Mouse (Mus musculus) ovary, postnatal 10 days (tissue): Measurements from ENCODE around the gene Tmem274.
"Not testable (repeated sequence)": the region's sequence is repeated elsewhere in the genome, so short reads cannot be mapped to it uniquely, and the experiment has no call there.

Experiments used
- DNase-seq: peaks from one replicate; pipeline ENCODE4 v3.0.0; 2022; ENCODE audit warnings: low spot score

Gene Tmem274

DNA sequence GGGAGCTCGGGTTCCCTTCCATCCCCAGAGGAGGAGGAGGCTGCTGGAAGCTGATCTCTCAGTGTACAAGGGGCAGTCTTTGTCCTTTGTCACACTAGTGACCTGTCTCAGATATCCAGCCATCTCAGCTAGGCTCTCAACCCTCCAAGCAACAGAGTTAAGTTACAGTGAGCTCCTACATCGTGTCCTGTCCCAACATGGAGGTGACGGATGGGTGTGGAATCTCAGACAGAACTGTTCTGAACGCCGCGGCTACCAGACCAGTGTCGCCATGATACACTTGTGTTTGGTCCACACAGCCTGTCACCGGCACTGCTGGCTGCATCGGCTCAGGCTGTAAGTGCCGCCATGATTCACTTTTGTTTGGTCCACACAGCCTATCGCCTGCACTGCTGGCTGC is at the start of gene Tmem274:
Tmem274 (plus strand) TSS at position 301 of the 400 bp plus-strand sequence.
- no peak for DNase-seq

DNA sequence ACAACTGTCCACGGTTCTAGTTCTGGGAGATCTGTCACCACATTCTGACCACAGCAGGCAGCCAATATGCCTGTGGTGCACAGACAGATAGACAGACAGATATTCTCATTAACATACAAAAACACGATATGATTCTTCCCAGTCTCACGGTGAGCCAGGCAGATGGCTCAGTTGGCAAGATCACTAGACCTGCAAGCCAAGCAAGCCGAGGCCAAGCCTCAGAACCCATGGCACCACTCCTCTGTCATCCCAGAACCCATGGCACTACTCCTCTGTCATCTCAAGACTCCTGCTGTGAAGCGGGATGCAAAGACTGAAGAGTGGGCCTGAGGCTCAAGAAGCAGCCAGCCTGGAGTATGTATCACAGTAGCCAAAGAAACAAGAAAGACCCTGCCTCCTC is 47.6 kb upstream of the Tmem274 start:
- no peak for DNase-seq

DNA sequence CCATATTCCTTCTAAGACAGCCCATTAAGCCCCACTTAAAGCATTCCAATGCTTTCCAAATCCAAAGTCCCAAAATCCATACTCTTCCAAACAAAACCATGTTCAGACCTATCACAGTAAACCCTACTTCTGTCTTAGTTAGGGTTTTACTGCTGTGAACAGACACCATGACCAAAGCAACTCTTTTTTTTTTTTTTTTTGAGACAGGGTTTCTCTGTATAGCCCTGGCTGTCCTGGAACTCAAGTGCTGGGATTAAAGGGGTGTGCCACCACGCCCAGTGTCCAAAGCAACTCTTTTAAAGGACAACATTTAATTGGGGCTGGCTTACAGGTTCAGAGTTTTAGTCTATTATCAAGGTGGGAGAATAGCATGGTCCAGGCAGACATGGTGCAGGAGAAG is 45.3 kb upstream of the Tmem274 start:
- DNase-seq = not testable (repeated sequence)

DNA sequence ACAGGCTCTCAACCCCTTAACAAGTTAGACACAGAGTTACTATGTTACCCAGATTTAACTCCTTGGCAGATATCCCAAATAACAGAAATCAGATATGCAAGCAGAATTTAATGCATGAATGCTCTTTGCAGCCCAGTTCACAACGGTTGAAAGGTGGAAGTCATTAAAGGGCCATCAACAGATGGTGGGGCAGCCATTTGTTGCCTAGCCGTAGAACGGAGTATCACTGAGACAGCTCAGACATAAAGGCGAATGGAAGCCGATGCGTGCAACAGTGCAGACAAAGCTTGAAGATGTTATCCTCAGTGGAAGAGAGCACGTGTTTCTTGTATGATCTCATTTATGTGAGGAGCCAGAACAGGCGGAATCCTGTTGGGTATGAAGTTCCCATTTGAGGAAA is 36.6 kb upstream of the Tmem274 start:
- DNase-seq = no peak

DNA sequence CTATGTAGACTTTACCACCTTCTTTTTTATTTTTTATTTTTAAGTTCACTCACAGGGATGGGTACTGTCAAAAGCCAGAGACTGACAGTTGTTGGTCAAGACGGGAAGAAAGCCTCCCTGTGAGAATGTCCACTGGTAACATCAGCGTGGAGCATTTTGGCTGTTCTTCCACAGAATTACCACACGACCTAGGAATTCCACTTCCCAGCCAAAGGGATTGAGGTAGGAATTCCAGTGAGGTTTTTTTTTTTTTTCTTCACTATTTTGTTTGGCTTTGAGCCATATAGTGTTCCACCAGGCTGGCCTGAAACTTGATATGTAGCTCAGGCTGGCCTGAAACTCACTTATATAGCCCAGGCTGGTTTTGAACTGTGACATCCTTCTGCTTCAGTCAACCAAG is 34.7 kb upstream of the Tmem274 start:
- DNase-seq = no peak

DNA sequence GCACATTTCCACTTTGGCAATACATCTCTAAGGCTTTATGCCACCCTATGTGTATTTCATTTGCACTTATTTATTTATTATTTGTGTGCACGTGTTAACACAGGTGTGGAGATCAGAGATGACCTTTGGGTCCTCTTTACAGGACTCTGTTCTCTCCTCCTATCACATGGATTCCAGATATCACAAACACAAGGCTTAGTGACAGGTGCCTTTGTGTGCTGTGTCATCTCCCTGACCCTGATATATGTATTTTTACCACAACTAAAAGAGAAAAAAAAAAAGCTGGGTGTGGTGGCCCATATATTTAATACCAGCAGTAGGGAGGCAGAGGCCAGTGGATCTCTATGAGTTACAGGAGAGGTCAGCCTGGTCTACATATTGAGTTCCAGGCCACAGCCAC is 32.7 kb upstream of the Tmem274 start:
- DNase-seq = no peak

DNA sequence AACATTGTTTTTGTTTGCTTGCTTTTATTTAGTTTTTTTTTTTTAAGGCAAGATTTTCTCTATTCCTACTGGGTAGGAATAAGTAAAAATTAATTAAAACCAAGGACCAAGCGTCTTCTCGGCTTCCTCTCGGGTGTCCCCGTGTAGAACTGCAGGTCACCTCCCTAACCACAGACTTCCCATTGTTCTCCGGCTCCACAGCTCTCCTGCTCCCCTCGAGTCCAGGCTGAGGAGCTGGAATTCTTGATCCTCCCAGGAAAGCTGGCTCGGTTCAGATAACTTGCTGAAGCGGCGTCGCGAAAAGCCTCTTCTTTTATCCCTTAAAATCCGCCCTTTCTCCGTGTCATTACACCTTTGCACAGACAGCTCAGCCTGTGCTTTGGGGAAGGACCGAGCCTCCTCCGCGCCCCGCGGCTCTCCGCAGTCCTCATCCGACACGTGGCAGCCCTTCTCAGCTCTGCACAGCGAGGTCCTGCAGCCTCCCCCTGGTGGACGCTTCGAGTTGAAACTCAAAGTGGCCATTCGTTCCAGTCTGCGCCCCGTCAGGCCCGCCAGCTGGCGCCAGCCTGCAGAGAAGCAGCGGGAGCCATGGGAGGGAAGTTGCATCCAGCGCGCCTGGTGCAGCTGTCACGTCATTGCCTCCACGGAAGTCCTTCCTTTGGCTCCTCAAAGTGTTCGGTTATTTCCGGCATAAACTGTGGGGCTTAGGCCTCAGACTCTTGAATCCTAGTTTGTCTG is 32.0 kb upstream of the Tmem274 start:
- peak; percentile 72 for DNase-seq

DNA sequence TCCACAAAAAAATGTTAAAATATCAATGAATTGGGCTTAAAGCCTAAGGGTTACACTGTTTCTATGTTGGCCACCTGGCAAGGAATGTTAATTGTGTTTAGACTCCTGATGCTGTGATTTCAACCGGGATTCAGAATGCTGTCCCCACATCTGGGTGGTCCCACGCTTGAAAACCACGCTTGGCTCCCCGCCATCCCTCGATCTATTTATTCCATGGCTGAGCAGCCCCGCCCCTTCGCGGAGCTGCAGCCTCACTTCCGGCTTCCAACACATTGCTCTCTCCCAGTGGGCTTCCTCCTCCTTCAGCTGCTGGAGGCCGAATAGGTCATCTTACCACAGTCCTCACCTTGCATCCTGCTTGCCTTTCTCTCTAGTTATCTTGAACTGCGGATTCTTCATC is 31.3 kb upstream of the Tmem274 start:
- no peak for DNase-seq

DNA sequence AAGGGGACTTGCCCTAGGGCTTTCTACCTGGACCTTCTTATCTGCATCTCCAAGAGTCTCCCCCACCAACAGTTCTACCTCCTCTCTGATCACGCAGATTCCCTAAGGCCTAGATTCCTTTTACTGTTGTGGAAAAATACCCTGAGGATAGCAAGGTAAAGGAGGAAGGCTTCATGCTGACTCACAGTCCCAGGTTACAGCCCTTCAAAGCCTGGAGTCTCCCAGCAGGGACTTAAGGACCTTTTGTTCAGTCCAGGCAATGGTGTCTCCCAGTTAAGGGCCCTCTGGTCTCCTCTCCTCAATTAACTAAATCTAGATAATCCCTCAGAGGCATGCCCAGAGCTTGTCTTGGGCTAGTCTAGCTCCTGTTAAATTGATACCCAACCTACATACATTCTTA is 30.9 kb upstream of the Tmem274 start:
- no peak for DNase-seq

DNA sequence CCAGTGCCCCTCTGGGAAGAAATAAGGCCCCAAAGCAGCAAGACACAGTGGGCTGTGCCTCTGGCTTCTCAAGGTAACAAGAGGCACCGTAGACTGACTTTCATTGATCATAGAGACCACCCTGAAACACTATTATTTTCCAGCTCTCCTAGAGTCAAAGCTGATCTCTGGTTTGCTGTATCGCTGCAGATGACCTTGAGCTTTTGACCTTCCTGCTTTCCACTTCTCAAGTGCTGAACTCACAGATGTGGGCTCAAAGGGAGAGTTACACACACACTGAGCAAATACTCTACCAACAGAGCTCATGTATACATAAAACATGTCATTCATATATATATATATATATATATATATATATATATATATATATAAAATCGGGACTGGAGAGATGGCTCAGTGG is 26.5 kb upstream of the Tmem274 start:
- DNase-seq = no peak

DNA sequence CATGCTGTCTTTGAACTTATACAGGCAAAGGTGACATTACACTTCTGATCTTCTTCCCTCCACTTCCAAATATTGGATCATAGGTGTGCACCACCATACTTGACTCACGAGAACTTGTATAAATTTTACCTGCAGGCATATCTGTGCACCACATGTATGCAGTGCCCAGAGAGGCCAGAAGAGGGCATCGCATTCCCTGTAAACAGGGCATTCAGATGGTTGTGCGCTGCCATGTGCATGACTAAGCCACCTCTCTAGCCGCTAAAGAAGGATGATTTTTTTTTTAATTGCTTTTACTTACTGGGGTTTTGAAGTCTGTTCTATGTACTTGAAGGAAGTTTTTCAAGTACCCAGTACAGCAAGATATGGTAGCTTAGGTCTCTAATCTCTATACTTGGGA is 23.5 kb upstream of the Tmem274 start:
- DNase-seq = no peak

DNA sequence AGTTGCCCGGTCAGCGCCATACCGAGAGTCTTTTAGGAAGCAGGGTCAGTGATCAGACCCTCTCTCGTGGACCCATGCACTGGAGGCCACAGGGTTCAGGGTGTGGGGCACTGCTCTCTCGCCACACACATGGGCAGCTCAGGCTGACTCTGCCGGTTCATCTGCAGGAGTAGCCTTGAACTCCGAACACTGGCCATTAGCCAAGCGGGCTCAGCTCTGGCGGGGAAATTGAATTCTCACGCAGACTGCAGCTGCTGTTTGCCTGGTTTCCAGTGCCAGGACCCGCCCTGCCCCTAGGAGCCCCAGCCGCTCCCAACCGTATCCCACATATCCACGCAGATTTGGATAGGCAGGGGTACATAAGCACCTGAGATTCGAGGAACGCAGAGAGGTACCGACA is 22.9 kb upstream of the Tmem274 start:
- DNase-seq = no peak

DNA sequence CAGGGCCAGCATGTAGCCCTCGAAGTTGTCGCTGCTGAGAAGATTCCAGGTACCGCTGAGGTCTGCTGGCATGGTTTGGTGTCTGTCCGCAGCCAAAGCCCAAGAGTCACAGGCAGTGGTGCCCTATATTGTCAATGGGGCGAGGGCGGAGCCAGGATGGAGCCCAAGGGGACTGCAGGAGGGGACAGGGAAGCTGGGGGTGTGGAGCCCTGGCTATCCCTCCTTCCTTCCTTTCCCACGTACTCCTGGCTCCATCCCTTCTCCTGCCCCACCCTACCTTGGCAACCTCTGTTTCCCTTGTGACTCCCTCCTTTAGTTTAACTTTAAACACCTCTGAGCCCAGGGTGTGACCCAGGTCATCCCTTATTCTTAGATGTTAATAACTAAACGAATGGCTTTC is 22.3 kb upstream of the Tmem274 start, which contains the start of gene Rbp7:
Rbp7 (minus strand) TSS at position 100 of the 400 bp plus-strand sequence.
- no peak for DNase-seq

DNA sequence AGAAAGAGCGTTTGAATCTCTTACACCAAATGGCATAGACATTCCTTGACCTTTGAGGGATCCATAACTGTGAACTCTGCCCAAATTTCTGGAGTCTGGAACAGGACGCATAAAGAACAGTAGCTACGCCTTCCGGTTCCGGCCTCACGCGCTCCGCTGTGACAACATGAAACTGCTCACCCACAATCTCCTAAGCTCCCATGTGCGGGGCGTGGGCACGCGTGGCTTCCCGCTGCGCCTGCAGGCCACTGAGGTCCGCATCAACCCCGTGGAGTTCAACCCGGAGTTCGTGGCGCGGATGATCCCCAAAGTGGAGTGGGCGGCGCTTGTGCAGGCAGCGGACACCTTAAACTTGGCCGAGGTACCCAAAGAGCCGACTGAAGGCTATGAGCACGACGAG is 20.0 kb upstream of the Tmem274 start:
- DNase-seq = not testable (repeated sequence)

DNA sequence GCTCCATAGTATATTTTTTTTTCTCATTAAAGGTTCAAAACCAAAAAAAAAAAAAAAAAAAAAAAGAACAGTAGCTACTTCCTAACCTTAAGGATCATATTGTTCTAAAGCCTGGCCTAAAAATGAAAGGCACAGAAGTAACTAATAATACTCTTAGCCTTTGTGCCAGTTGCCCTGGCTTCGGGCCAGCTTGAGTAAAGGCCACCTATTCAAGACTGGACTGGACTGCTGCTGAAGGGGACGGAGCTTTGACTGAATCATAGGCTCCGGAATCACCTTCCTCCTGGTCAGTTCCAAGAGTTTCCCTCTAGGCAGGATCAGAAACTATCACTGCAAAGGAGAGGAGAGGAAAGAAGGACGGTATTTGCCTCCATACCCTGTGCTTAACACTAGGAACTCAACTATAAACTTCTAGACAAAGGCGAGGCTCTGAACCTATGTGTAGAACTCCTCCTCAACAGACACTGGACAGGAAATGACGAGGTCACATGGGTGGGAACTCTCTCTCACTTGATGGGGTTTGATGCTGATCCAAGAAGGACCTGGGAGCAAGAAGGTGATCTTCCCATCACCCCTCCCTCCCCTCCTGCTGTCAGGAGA is 19.2 kb upstream of the Tmem274 start:
- no peak for DNase-seq

DNA sequence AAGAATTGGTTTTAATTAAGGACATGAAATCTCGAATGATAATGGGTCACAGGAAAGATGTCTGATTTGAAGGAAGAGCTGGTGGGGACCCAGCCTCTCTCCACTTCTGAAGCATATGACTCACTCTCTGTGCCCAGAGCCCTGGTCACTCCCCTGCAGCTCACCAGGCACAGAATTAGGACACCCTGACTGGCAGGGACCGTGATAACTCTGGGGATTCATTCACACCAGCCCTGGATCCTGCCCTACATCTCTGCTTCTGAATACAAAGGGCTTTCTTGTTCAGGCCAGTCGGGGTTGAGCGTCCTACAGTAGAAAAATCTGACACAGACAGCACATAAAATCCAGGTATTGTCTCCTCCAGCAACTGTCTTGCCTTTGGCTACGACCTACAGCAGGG is 18.7 kb upstream of the Tmem274 start:
- no peak for DNase-seq

DNA sequence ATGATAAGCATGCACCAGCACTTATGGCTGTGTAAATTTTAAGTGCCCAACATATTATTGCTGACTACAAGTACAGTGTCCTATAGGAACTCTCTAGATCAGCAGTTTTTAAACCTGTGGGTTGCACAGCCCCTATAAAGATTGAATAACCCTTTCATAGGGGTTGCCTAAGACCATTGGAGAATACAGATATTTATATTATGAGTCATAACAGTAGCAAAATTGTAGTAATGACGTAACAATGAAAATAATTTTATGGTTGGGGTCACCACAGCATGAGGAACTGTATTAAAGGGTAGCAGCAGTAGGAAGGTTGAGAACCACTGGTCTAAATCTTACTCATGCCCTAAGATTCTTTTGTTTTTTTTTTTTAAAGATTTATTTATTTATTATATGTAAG is 17.8 kb upstream of the Tmem274 start:
- no peak for DNase-seq

DNA sequence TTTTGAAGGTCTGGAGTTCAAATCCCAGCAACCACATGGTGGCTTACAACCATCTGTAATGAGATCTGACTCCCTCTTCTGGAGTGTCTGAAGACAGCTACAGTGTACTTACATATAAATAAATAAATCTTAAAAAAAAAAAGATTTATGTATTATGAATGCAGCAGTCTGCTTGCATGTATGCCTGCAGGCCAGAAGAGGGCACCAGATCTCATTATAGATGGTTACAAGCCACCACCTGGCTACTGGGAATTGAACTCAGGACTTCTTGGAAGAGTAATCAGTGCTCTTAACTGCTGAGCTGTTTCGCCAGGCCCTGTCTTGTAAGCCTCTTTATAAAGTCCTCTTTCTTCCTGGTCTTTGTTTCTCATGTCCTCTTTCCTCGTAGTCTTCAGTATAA is 16.7 kb upstream of the Tmem274 start:
- not testable (repeated sequence) for DNase-seq

DNA sequence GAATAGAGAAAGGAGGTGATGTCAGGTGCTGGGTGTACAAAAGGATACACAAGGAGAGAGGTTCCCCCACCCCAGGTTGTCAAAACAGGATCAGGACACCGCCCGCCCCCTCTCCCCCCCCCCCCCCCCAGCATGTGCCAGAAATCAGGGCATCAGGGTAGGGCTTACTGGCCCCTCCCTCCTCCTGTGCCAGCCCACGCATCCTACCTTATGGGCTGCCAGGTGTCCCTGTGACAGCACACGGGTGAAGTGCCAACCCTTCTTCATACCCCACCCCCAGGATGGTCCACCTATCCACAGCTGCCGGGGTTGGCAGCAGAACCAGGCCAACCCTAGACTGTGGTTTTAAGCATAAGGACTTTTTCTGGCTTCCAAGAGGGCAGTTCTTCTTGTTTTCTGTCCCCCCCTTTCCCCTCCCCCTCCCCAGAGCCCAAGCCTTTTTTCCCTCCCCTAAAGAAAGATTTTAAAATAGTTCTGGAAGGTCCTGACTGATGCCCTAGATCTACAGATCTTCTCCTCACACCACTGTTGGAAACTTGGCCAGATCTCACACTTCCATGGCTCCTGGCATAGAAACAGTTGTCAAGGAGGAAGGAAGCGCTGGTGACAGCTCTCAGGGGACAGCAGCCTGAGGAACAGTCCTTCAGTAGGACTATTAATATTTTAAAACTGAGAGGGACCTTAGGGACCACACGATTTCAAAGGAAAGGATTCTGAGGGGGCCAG is 15.4 kb upstream of the Tmem274 start:
- no peak for DNase-seq

DNA sequence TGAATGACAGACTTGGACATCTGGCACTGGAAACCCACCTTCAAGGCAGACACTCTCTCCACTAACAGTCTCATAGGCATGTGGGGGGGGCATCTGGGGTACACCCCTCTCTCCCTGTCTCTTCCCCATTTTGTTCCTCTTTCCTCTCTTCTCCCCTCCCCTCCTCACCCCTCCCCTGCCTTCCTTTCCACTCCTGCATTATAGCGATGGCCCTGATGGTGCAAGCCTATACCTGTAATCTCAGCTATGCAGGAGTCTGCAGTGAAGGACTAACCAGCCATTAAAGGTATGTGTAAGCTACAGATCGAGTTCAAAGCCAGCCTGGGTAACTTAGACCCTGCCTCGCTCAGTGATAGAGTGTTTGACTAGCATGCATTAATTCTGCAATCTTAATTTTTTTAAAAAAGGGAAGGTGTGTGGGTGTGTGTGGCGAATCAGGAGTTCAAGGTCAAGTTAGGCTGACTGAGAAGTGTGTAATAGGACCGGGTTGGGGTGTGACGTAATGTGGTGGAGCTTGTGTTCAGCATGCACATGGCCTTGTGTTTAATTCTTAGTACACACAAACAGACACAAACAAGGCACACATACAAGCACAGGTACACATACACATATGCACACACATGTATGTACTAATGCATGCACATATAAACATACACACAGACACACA is 14.7 kb upstream of the Tmem274 start:
- no peak for DNase-seq

DNA sequence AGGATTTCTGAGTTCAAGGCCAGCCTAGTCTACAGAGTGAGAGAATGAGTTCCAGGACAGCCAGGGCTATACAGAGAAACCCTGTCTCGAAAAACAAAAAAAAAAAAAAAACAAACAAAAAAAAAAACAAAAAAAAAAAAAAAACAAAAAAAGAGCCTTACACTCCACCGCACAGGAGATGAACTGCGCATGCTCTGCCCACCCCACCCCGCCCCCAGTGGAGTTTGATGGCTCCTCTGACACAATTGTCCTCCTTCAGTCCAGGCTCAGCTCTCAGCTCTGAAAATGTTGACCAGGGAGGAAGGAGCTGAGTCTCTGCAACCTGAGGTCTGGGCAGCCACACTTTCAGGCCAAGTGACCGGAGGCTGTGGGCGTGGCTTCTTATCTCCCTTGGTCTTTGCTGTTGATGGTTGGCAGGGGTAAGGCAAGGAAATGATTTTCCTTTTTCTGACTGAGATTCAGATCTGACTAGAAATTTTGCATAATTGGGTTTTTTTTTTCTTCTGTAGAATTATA is 13.7 kb upstream of the Tmem274 start:
- DNase-seq = no peak

DNA sequence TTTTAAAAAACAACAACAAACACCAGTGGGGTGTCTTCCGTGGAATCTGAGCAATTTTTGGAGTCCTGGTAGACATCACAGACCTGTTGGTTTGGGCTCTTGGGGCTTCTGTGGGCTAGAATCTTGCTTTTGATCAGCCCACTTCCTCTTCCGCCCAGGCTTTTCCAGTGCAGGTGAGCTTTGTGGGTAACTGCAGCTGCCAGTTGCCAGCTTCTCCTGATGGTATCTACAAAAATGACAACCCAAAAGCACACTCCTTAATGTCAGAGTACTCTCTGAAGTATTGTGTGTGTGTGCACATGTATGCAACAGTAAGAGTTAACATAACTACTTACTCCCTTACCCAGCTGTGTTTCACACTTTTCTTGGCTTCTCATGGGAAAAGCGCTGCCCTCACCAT is 7.6 kb upstream of the Tmem274 start:
- no peak for DNase-seq

DNA sequence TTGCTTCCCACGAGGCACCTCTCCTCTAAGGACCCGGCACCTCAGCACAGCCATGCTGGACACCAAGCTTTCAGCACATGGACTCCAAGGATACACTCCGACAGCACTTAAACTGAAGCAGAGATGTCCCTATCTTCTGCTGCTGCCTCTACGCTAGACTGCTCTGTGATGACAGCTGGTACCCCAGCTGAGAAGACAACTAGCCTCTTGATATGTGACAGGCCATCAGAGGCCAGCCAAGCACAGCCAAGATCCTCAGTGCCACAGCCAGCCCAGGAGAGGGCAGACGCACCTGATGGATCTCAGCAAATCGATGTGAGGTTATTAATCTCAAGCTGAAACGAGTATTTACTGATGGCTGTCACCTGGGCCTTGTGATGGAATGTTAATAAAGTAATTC is 2.1 kb upstream of the Tmem274 start:
- DNase-seq = no peak
